Mouse (Mus musculus) myocyte (in vitro differentiated cells): ENCODE data around the gene Stk33.

ENCODE experiments used
- CEBPB ChIP-seq: IDR thresholded peaks from 2 replicates; pipeline ENCODE4 v1.6.1; 2011; ENCODE audit warnings: mild to moderate bottlenecking, moderate library complexity; ENCODE audit not compliant: poor library complexity, insufficient read depth, severe bottlenecking
- E2F4 ChIP-seq: IDR thresholded peaks from one replicate; pipeline ENCODE4 v1.6.1; 2011; ENCODE audit warnings: mild to moderate bottlenecking, control low read depth, moderate library complexity; ENCODE audit not compliant: insufficient read depth
- MAX ChIP-seq: IDR thresholded peaks from one replicate; pipeline ENCODE4 v1.6.1; 2011; ENCODE audit warnings: low read depth, mild to moderate bottlenecking, control low read depth
- MYOD1 ChIP-seq, 3 experiments: IDR thresholded peaks; one replicate each; pipeline ENCODE4 v1.6.1; 2011; ENCODE audit warnings: control low read depth in 2 of 3, low read depth in 2 of 3, mild to moderate bottlenecking in 2 of 3, moderate library complexity in 1 of 3; ENCODE audit not compliant: insufficient read length in 2 of 3, control insufficient read depth in 1 of 3
- MYOG ChIP-seq, 3 experiments: IDR thresholded peaks; one replicate each; pipeline ENCODE4 v1.6.1; 2011; ENCODE audit warnings: control low read depth in 2 of 3, low read depth in 2 of 3, mild to moderate bottlenecking in 2 of 3; ENCODE audit not compliant: insufficient read length in 2 of 3, control insufficient read depth in 1 of 3, insufficient read depth in 1 of 3
- POLR2A ChIP-seq: IDR thresholded peaks from one replicate; pipeline ENCODE4 v1.6.1; 2011; ENCODE audit warnings: low read depth, mild to moderate bottlenecking, control low read depth, moderate library complexity; ENCODE audit not compliant: insufficient read length
- POLR2AphosphoS2 ChIP-seq: IDR thresholded peaks from one replicate; pipeline ENCODE4 v1.6.1; 2011; ENCODE audit warnings: low read depth, control low read depth; ENCODE audit not compliant: insufficient read length
- REST ChIP-seq: IDR thresholded peaks from one replicate; pipeline ENCODE4 v1.6.1; 2011; ENCODE audit warnings: mild to moderate bottlenecking, control low read depth, moderate library complexity; ENCODE audit not compliant: insufficient read depth, insufficient read length
- SRF ChIP-seq: IDR thresholded peaks from one replicate; pipeline ENCODE4 v1.6.1; 2011; ENCODE audit warnings: low read depth; ENCODE audit not compliant: control insufficient read depth, insufficient read length
- TCF12 ChIP-seq: IDR thresholded peaks from one replicate; pipeline ENCODE4 v1.6.1; 2011; ENCODE audit warnings: mild to moderate bottlenecking, control low read depth; ENCODE audit not compliant: poor library complexity, insufficient read depth, severe bottlenecking
- TCF3 ChIP-seq: IDR thresholded peaks from one replicate; pipeline ENCODE4 v1.6.1; 2011; ENCODE audit warnings: low read depth, control low read depth; ENCODE audit not compliant: insufficient read length
- USF1 ChIP-seq: IDR thresholded peaks from one replicate; pipeline ENCODE4 v1.6.1; 2011; ENCODE audit warnings: low read depth, mild to moderate bottlenecking, control low read depth, moderate library complexity

DNA sequence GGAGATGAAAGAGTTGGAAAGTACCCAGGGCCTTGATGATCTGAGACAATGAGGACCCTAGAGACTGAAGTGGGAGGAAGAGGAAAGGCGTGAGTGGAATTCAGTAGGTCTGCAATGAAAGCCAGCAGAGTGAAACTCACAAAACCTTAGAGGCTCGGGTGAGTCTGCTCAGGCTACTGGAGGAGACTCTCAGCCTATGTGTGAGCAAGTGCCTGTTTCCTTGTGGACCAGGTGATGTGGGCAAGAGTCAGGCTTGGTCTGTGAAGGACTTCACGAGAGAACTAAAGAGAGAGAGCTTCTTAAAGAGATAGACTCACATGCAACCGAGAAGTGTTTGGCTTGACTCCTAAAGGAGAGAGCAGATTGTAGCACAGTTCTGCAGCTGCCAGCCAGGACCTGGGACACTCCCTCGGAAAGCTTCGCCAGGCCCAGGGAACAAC is 29.4 kb upstream of the Stk33 start:
- no peak for TF ChIP-seq POLR2A
- TF ChIP-seq TCF3 = no peak
- TF ChIP-seq TCF12 = no peak
- no peak for TF ChIP-seq POLR2AphosphoS2
- TF ChIP-seq MAX = no peak
- TF ChIP-seq CEBPB = no peak
- no peak for TF ChIP-seq E2F4
- TF ChIP-seq MYOG (IDR thresholded peaks at IDR 0.05; ENCODE audit: control insufficient read depth in 1 of 3, insufficient read depth in 1 of 3, insufficient read length in 2 of 3, low read depth in 2 of 3) = no peak
- no peak for TF ChIP-seq USF1
- TF ChIP-seq MYOD1 (IDR thresholded peaks at IDR 0.05; ENCODE audit: control insufficient read depth in 1 of 3, insufficient read length in 2 of 3, low read depth in 2 of 3) = no peak
- no peak for TF ChIP-seq SRF
- TF ChIP-seq REST = no peak
